Mouse (Mus musculus): ENCODE data around the gene Tcf7l2.

DNA sequence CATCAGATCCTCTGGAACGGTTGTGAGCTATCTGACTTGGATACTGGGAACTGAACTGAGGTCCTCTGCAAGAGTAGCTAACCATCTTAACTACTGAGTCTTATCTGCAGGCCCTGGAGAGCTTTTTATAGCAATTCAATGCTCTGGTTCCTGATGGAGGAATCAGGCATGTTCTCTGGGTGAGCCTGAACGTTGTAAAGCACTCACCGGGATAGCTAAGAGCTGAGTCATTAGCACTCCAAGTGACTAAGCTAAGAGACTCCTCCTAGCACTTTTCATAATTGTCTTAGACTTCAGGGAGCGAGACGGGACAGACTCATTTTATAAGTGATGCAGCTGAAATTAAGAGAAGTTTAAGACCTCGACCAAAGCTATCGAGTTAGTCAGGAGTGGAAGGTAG is 53.7 kb downstream of the Tcf7l2 start:
- TF ChIP-seq RCOR1 (conservative IDR thresholded peaks at IDR 0.05; ENCODE audit: low read depth, low read length): no peak
- TF ChIP-seq POLR2A (IDR thresholded peaks at IDR 0.05; ENCODE audit: low read depth, low read length): no peak
- no peak for TF ChIP-seq ZNF384 (IDR thresholded peaks at IDR 0.05; ENCODE audit: low read depth, low read length)
- TF ChIP-seq EP300 (IDR thresholded peaks at IDR 0.05; ENCODE audit: low read length): no peak
- no peak for TF ChIP-seq CTCF (conservative IDR thresholded peaks at IDR 0.05 in 1 of 2, IDR thresholded peaks at IDR 0.05 in 1 of 2; ENCODE audit: low read depth in 2 of 2, low read length in 2 of 2)
- TF ChIP-seq HCFC1 (IDR thresholded peaks at IDR 0.05; ENCODE audit: low read depth, low read length): no peak
- TF ChIP-seq ZC3H11A (IDR thresholded peaks at IDR 0.05; ENCODE audit: low read depth, low read length): no peak
- TF ChIP-seq USF2 (conservative IDR thresholded peaks at IDR 0.05; ENCODE audit: low read depth, low read length): no peak
- TF ChIP-seq ETS1 (conservative IDR thresholded peaks at IDR 0.05; ENCODE audit: low read depth, low read length): no peak
- no peak for TF ChIP-seq UBTF (IDR thresholded peaks at IDR 0.05; ENCODE audit: low read depth, low read length)
- TF ChIP-seq MEF2A (IDR thresholded peaks at IDR 0.05; ENCODE audit: borderline replicate concordance, low read depth, low read length): no peak

All from CH12.LX (cell line).